Mouse (Mus musculus) kidney, postnatal 0 days (tissue): ENCODE measurements around the gene Kif1c. TPM values are rescaled to one million over a fixed set of nuclear protein-coding genes. Genes with fewer than 3 reads are reported as not detected.

Experiments
- ATAC-seq: fragments of 200-750 bp; cut with Nextera tagmentation; replicated peaks from 2 replicates; pipeline ENCODE4 v1.8.0; 2017; ENCODE audit warnings: low read depth, moderate number of reproducible peaks, moderate TSS enrichment, moderate library complexity; ENCODE audit not compliant: low FRiP score
- DNase-seq: peaks from one replicate; pipeline ENCODE4 v3.0.0-alpha.2; 2016; ENCODE audit warnings: low spot score
- H3K27ac ChIP-seq: fragments of 300-500 bp; sonication (generic); 2 replicates; pipeline ENCODE4 v1.5.1; 2014; ENCODE audit warnings: mild to moderate bottlenecking
- H3K27me3 ChIP-seq: fragments of 300-500 bp; sonication (generic); 2 replicates; pipeline ENCODE4 v1.6.1; 2014; ENCODE audit warnings: low read length, mixed read lengths; ENCODE audit not compliant: insufficient read depth
- H3K36me3 ChIP-seq: fragments of 300-500 bp; sonication (generic); 2 replicates; pipeline ENCODE4 v1.6.1; 2014; ENCODE audit warnings: low read length, mixed read lengths; ENCODE audit not compliant: insufficient read depth
- H3K4me1 ChIP-seq: fragments of 300-500 bp; sonication (generic); replicated peaks from 2 replicates; pipeline ENCODE4 v1.6.1; 2014; ENCODE audit warnings: antibody characterized with exemption, low read length, mixed read lengths; ENCODE audit not compliant: insufficient read depth
- H3K4me2 ChIP-seq: fragments of 300-500 bp; sonication (generic); 2 replicates; pipeline ENCODE4 v1.6.1; 2014; ENCODE audit warnings: mild to moderate bottlenecking, low read length, moderate library complexity, mixed read lengths
- H3K4me3 ChIP-seq: fragments of 300-500 bp; sonication (generic); replicated peaks from 2 replicates; pipeline ENCODE4 v1.5.1; 2014; ENCODE audit warnings: low read depth, low read length
- H3K9ac ChIP-seq: fragments of 300-500 bp; sonication (generic); 2 replicates; pipeline ENCODE4 v1.6.1; 2014; ENCODE audit warnings: low read depth, low read length
- H3K9me3 ChIP-seq: fragments of 300-500 bp; sonication (generic); replicated peaks from 2 replicates; pipeline ENCODE4 v1.6.1; 2016; ENCODE audit warnings: low read length, inconsistent platforms, mixed read lengths
- CTCF ChIP-seq: IDR thresholded peaks from 2 replicates; pipeline ENCODE4 v1.5.1; 2016; ENCODE audit warnings: antibody characterized with exemption, low read depth, mild to moderate bottlenecking, moderate library complexity
- WGBS: fragments of 180-500 bp; shearing (Covaris S2); extraction: QIAGEN DNeasy Blood & Tissue Kit; methylation state at CpG from one replicate; pipeline ENCODE4 v1.1.7; 2014; 5-methylcytosine and 5-hydroxymethylcytosine counted together
- polyA plus RNA-seq: library from polyadenylated mRNA; unstranded; fragments of >200 nt; fragmentation: Nextera tagmentation; extraction: Ambion mirVana; gene quantifications from 2 replicates; pipeline ENCODE4 v1.2.1, GENCODE M21; 2015

Gene Kif1c
- polyA plus RNA-seq, 1 experiment from 2014 or later = 3.5 TPM

DNA sequence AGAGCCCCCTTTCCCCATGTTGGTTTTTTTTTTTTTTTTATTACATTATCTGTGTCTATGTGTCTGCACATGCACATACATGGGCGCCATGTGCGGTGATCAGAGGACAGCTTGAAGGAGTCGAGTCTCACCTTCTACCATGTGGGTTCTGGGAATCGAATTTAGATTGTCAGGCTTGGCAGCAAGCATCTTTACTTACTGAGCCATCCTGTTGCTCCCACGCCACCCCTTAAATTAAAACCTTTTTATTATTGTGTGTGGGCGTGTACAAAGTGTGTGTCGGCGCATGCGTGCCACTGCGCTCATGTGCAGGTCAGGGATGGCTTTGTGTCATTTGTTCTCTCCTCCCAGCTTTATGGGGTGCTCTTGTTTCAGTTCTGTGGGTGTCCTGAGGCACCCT is 10.7 kb downstream of the Kif1c start:
- no peak for DNase-seq
- no peak for TF ChIP-seq CTCF
- no peak overlapping the region for H3K4me2 ChIP-seq
- no peaks in the 10 kb centered on the region for H3K9me3 ChIP-seq
- no peaks in the 10 kb centered on the region for H3K4me1 ChIP-seq
- H3K9ac ChIP-seq = no peak overlapping the region
- WGBS = 91% methylated on average over 10 of the region's 10 CpGs
- no peak overlapping the region for H3K27ac ChIP-seq
- peaks cover 53% of the 10 kb centered on the region for H3K36me3 ChIP-seq
- H3K4me3 ChIP-seq = no peak overlapping the region
- no peaks in the 10 kb centered on the region for H3K27me3 ChIP-seq
- no peak for ATAC-seq

GRCm38 (mm10) chr11:70713222-70713621 is 12.9 kb downstream of the Kif1c start:
- Histone ChIP-seq H3K27me3 (no peaks in the 10 kb centered on the region), H3K4me2 (no peak overlapping the region), H3K9ac (no peak overlapping the region), H3K27ac (no peak overlapping the region), H3K4me1 (no peaks in the 10 kb centered on the region), H3K9me3 (no peaks in the 10 kb centered on the region), H3K36me3 (peaks cover 48% of the 10 kb centered on the region), H3K4me3 (no peak overlapping the region)
- WGBS = 77% methylated on average over 6 of the region's 6 CpGs
- no peak for TF ChIP-seq CTCF
- ATAC-seq = no peak
- no peak for DNase-seq

DNA sequence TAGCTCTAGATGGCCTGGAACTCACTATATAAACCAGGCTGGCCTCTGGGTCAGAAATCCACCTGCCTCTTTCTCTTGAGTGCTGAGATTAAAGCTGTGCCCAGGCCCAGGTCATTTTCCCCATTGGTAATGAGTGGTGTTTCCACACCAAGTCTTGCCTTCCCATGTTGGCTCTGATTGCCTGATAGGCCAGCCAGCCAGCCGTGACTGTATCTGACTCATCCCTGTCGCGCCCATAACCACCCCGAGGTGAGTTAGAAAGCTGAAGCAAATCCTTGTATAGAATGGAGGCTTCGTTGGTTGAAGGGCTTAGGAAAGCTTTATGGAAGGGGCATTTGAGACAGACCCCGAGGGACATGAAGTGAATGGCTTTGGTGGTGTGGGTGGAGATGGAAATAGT is 15.5 kb downstream of the Kif1c start:
- no peak for TF ChIP-seq CTCF
- no peak for DNase-seq
- 83% methylated on average over 6 of the region's 6 CpGs for WGBS
- H3K9ac ChIP-seq = no peak overlapping the region
- no peaks in the 10 kb centered on the region for H3K9me3 ChIP-seq
- H3K4me3 ChIP-seq = no peak overlapping the region
- H3K36me3 ChIP-seq = peaks cover 50% of the 10 kb centered on the region
- H3K4me2 ChIP-seq = no peak overlapping the region
- no peaks in the 10 kb centered on the region for H3K4me1 ChIP-seq
- no peak for ATAC-seq
- H3K27me3 ChIP-seq = no peaks in the 10 kb centered on the region
- H3K27ac ChIP-seq = no peak overlapping the region

- Histone ChIP-seq H3K4me3 (no peak overlapping the region), H3K36me3 (peaks cover 56% of the 10 kb centered on the region), H3K27ac (no peak overlapping the region), H3K4me1 (no peaks in the 10 kb centered on the region), H3K4me2 (no peak overlapping the region), H3K27me3 (no peaks in the 10 kb centered on the region), H3K9me3 (no peaks in the 10 kb centered on the region), H3K9ac (no peak overlapping the region)
- ATAC-seq (no peak), DNase-seq (no peak)
- WGBS = 75% methylated on average over 5 of the region's 5 CpGs
- TF ChIP-seq CTCF = no peak
Measured at GRCm38 (mm10) chr11:70718481-70718880, 18.1 kb downstream of the Kif1c start.

- no peak overlapping the region for H3K9ac ChIP-seq
- DNase-seq = no peak
- H3K4me2 ChIP-seq = no peak overlapping the region
- WGBS = 91% methylated on average over 3 of the region's 3 CpGs
- H3K9me3 ChIP-seq = no peaks in the 10 kb centered on the region
- no peaks in the 10 kb centered on the region for H3K27me3 ChIP-seq
- ATAC-seq = no peak
- no peak for TF ChIP-seq CTCF
- H3K36me3 ChIP-seq = peaks cover 71% of the 10 kb centered on the region
- H3K27ac ChIP-seq = no peak overlapping the region
- H3K4me1 ChIP-seq = no peaks in the 10 kb centered on the region
- H3K4me3 ChIP-seq = no peak overlapping the region
Measured at GRCm38 (mm10) chr11:70720567-70720966, 20.2 kb downstream of the Kif1c start.

DNA sequence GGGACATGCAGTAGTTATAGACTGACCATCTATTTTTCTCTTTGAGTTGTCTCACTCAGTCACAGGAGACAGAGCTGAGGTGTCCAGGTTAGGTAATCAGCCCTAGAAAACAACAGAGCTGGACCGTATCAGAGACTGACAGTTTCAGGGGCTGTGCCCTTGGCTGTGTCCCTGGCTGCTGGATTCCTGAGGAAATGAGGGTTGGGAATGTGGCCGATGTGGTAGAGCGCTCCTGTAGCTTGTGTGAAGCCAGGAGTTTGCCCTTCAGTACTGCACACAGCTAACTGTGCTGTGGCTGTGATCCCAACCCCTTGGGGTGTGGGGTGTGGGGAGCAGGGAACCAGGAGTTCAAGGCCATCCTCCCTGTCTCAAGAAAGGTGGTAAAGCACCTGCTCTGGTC is 20.7 kb downstream of the Kif1c start:
- 86% methylated on average over 3 of the region's 3 CpGs for WGBS
- Histone ChIP-seq H3K4me3 (no peak overlapping the region), H3K27me3 (no peaks in the 10 kb centered on the region), H3K36me3 (peaks cover 73% of the 10 kb centered on the region), H3K4me1 (no peaks in the 10 kb centered on the region), H3K4me2 (no peak overlapping the region), H3K9ac (no peak overlapping the region), H3K9me3 (no peaks in the 10 kb centered on the region), H3K27ac (no peak overlapping the region)
- no peak for DNase-seq
- ATAC-seq = no peak
- TF ChIP-seq CTCF = no peak

DNA sequence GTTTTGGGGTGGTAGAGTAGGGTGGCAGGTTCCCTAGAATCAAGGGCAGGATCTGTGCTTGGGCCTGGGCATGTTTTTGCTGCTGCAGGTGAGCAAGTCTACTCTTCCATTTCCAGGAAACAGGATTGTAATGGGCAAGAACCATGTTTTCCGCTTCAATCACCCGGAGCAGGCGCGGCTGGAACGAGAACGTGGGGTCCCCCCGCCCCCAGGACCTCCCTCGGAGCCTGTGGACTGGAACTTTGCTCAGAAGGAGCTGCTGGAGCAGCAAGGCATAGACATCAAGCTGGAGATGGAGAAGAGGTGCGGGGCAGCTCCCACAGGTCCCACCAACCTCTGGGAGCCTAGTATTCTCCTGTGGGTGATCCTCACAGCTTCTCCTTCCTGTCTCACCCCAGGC is 24.4 kb downstream of the Kif1c start:
- H3K4me2 ChIP-seq = no peak overlapping the region
- H3K4me3 ChIP-seq = no peak overlapping the region
- ATAC-seq (no peak), DNase-seq (no peak)
- H3K27ac ChIP-seq = no peak overlapping the region
- no peak overlapping the region for H3K9ac ChIP-seq
- H3K4me1 ChIP-seq = no peaks in the 10 kb centered on the region
- TF ChIP-seq CTCF = no peak
- no peaks in the 10 kb centered on the region for H3K27me3 ChIP-seq
- 81% methylated on average over 9 of the region's 9 CpGs for WGBS
- no peaks in the 10 kb centered on the region for H3K9me3 ChIP-seq
- H3K36me3 ChIP-seq = peaks cover 69% of the 10 kb centered on the region
